Mouse (Mus musculus): ENCODE results near the gene Arl6ip1. TPM values are rescaled to one million over a fixed set of nuclear protein-coding genes. Genes with fewer than 3 reads are reported as not detected.
"Not testable (repeated sequence)": the region's sequence is repeated elsewhere in the genome, so short reads cannot be mapped to it uniquely, and the experiment has no call there.

Arl6ip1 gene
- total RNA-seq (2021) (100 to 1,000 TPM; 114 to 211 TPM), polyA plus RNA-seq (2012; rRNA removed) (22.8 and 30.3 TPM in 2 replicates)
- long read RNA-seq, transcript Arl6ip1-201 (6 exons, 2,171 nt): major isoform, 222 of 228 reads
- long read RNA-seq, partial matches to known transcripts: 4 of 228 reads
- long read RNA-seq, other reads (novel, unspliced or antisense): 1 of 228 reads

- DNase-seq: peak; percentile 98
Measured at GRCm38 (mm10) chr7:118129430-118130041, at the start of gene Arl6ip1. Gene Arl6ip1 (minus strand): TSS chr7:118129662.

- no peak for DNase-seq
Measured at GRCm38 (mm10) chr7:118175821-118176355, 46.4 kb upstream of the Arl6ip1 start.

- DNase-seq: not testable (repeated sequence)
Measured at GRCm38 (mm10) chr7:118170125-118170524, 40.7 kb upstream of the Arl6ip1 start.

- DNase-seq: no peak
Measured at GRCm38 (mm10) chr7:118163006-118163405, 33.5 kb upstream of the Arl6ip1 start.

GRCm38 (mm10) chr7:118160121-118160520 is 30.7 kb upstream of the Arl6ip1 start:
- no peak for DNase-seq

- DNase-seq: no peak
Measured at GRCm38 (mm10) chr7:118156461-118156860, 27.0 kb upstream of the Arl6ip1 start.

GRCm38 (mm10) chr7:118154150-118154549 is 24.7 kb upstream of the Arl6ip1 start:
- DNase-seq: no peak

- DNase-seq: no peak
Measured at GRCm38 (mm10) chr7:118143602-118144001, 14.1 kb upstream of the Arl6ip1 start.

- no peak for DNase-seq
Measured at GRCm38 (mm10) chr7:118143123-118143522, 13.7 kb upstream of the Arl6ip1 start.

GRCm38 (mm10) chr7:118141271-118141670 is 11.8 kb upstream of the Arl6ip1 start:
- DNase-seq: no peak

GRCm38 (mm10) chr7:118135128-118135527 is 5.7 kb upstream of the Arl6ip1 start:
- DNase-seq: no peak

- peak; percentile 58 for DNase-seq
Measured at GRCm38 (mm10) chr7:118128925-118129429, 485 bp downstream of the Arl6ip1 start.

GRCm38 (mm10) chr7:118126219-118126875 is 3.1 kb downstream of the Arl6ip1 start:
- no peak for DNase-seq

GRCm38 (mm10) chr7:118125736-118126135 is 3.7 kb downstream of the Arl6ip1 start:
- DNase-seq: no peak

- peak; percentile 59 for DNase-seq
Measured at GRCm38 (mm10) chr7:118123512-118124411, 5.7 kb downstream of the Arl6ip1 start.

- no peak for DNase-seq
Measured at GRCm38 (mm10) chr7:118122235-118122634, 7.2 kb downstream of the Arl6ip1 start.

- DNase-seq: no peak
Measured at GRCm38 (mm10) chr7:118120654-118121053, 8.8 kb downstream of the Arl6ip1 start.

GRCm38 (mm10) chr7:118119946-118120345 is 9.5 kb downstream of the Arl6ip1 start:
- no peak for DNase-seq

- peak; percentile 70 for DNase-seq
Measured at GRCm38 (mm10) chr7:118119142-118119541, 10.3 kb downstream of the Arl6ip1 start.

GRCm38 (mm10) chr7:118118426-118118825 is 11.0 kb downstream of the Arl6ip1 start:
- no peak for DNase-seq

- DNase-seq: no peak
Measured at GRCm38 (mm10) chr7:118117539-118118210, 11.8 kb downstream of the Arl6ip1 start.
